Mouse (Mus musculus): ENCODE results near the gene Plpp7.

DNA sequence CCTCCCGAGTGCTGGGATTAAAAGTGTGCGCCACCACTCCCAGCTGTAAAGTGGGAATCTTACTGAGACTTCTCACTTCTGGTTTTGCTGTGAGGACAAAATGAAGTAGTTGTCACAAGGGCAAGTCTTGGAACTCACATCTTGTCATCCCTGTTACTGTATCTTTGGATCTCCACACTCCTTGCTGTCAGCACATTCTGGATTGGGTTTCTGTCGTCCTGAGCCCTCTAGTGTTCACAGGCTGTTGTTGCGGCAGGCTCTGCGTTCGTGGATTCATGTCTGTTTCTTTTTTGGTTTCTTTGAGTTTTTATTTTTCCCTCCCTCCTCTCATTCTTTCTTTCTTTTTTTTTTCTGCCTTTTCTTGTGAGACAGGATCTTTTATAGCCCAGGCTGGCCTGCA lies 35.1 kb downstream of the Plpp7 start:
- TF ChIP-seq CTCF (IDR thresholded peaks at IDR 0.05; ENCODE audit: low read depth), result peak; percentile 87
- TF ChIP-seq EP300 (optimal IDR thresholded peaks at IDR 0.05), result no peak

Measured in stomach, postnatal 0 days (tissue).